Mouse (Mus musculus) bone marrow, adult 2 months (tissue): Measurements from ENCODE around the gene Disp1.

Experiments used
- CTCF ChIP-seq: fragments of 200-500 bp; IDR thresholded peaks from 2 replicates; pipeline ENCODE4 v1.5.1; 2011; ENCODE audit warnings: low read length, control low read depth; ENCODE audit not compliant: control insufficient read depth, insufficient read depth
- POLR2A ChIP-seq: fragments of 200-500 bp; IDR thresholded peaks from 2 replicates; pipeline ENCODE4 v1.6.1; 2011; ENCODE audit warnings: low read depth, mild to moderate bottlenecking, control low read depth, low read length, borderline replicate concordance; ENCODE audit not compliant: control insufficient read depth

DNA sequence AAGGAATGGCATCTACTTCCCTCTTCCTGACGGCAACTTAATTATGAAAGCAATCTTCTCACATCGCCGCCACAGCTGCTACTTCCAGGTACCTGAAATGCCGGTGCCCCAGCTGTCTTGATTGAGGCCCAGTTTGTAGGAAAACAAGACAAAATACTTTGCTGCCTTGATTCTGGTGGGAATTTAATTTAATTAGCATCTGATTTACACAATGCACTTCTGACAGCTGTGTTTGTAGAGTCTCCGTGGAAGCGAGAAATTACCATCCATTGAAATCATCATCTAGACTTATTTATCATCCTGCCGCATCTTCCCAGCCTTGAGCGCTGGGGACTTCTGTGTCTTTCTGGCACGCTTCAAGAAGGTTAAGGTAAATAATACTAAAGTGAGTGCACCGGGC lies 31.3 kb upstream of the Disp1 start:
- TF ChIP-seq POLR2A, result no peak
- TF ChIP-seq CTCF, result no peak
